Mouse (Mus musculus): ENCODE data around the gene Ppan.

The Ppan gene

GRCm38 (mm10) chr9:20923258-20923657 is 35.3 kb downstream of the Ppan start:
- DNase-seq (ENCODE audit: low read depth, low spot score) = no peak
